Mouse (Mus musculus) cortical plate, adult 2 months (tissue): Measurements from ENCODE around the gene Mamdc4. TPM values are rescaled to one million over a fixed set of nuclear protein-coding genes. Genes with fewer than 3 reads are reported as not detected.

Source experiments
- H3K27ac ChIP-seq: fragments of 200-500 bp; 2 replicates; pipeline ENCODE4 v1.5.1; 2012; ENCODE audit warnings: low read length, control low read depth, inconsistent platforms; ENCODE audit not compliant: insufficient read depth
- H3K4me1 ChIP-seq: fragments of 200-500 bp; 2 replicates; pipeline ENCODE4 v1.6.1; 2011; ENCODE audit warnings: low read length; ENCODE audit not compliant: control insufficient read depth, insufficient read depth
- H3K4me3 ChIP-seq: fragments of 200-500 bp; 2 replicates; pipeline ENCODE4 v1.5.1; 2011; ENCODE audit warnings: mild to moderate bottlenecking, low read length, control low read depth; ENCODE audit not compliant: insufficient read depth
- CTCF ChIP-seq: fragments of 200-500 bp; IDR thresholded peaks from 2 replicates; pipeline ENCODE4 v1.5.1; 2011; ENCODE audit warnings: mild to moderate bottlenecking, control low read depth, low read length; ENCODE audit not compliant: insufficient read depth; ENCODE audit errors: extremely low read depth
- POLR2A ChIP-seq: fragments of 200-500 bp; IDR thresholded peaks from 2 replicates; pipeline ENCODE4 v1.6.1; 2011; ENCODE audit warnings: mild to moderate bottlenecking, low read length, control low read depth; ENCODE audit not compliant: insufficient read depth; ENCODE audit errors: extremely low read depth
- polyA plus RNA-seq: library from polyadenylated mRNA; depleted of rRNA; stranded (reverse); fragments of >200 nt; gene quantifications from 2 replicates; pipeline ENCODE4 v1.2.3, GENCODE M21; 2012

Gene Mamdc4
- polyA plus RNA-seq, 1 experiment = 1.1 TPM

GRCm38 (mm10) chr2:25600037-25600436 is 25.4 kb upstream of the Mamdc4 start:
- Histone ChIP-seq H3K4me1 (no peaks in the 10 kb centered on the region), H3K4me3 (no peak overlapping the region)
- TF ChIP-seq CTCF = no peak
- no peak for TF ChIP-seq POLR2A

GRCm38 (mm10) chr2:25598749-25599148 is 24.1 kb upstream of the Mamdc4 start:
- H3K4me1 ChIP-seq = no peaks in the 10 kb centered on the region
- TF ChIP-seq POLR2A = no peak
- TF ChIP-seq CTCF = no peak
- H3K4me3 ChIP-seq = no peak overlapping the region
- no peak overlapping the region for H3K27ac ChIP-seq

More at GRCm38 (mm10) chr2:25600037-25600436, 25.4 kb upstream of the Mamdc4 start:
- H3K27ac ChIP-seq = no peak overlapping the region

- no peaks in the 10 kb centered on the region for H3K4me1 ChIP-seq
- TF ChIP-seq POLR2A (no peak), CTCF (no peak)
- H3K27ac ChIP-seq = no peak overlapping the region
- H3K4me3 ChIP-seq = no peak overlapping the region
These were observed 22.3 kb upstream of the Mamdc4 start for GRCm38 (mm10) chr2:25596765-25597510.

- TF ChIP-seq CTCF = peak; percentile 52
- no peak for TF ChIP-seq POLR2A
- no peaks in the 10 kb centered on the region for H3K4me1 ChIP-seq
- H3K27ac ChIP-seq = no peak overlapping the region
- no peak overlapping the region for H3K4me3 ChIP-seq
These were observed 17.2 kb upstream of the Mamdc4 start for GRCm38 (mm10) chr2:25591863-25592262.

GRCm38 (mm10) chr2:25588227-25588907 is 13.7 kb upstream of the Mamdc4 start:
- Histone ChIP-seq H3K27ac (no peak overlapping the region), H3K4me1 (no peaks in the 10 kb centered on the region), H3K4me3 (no peak overlapping the region)
- TF ChIP-seq POLR2A (no peak), CTCF (no peak)

- H3K4me3 ChIP-seq = no peak overlapping the region
- TF ChIP-seq POLR2A = no peak
- TF ChIP-seq CTCF = no peak
- no peak overlapping the region for H3K27ac ChIP-seq
- peaks cover 5% of the 10 kb centered on the region for H3K4me1 ChIP-seq
These were observed 12.6 kb upstream of the Mamdc4 start for GRCm38 (mm10) chr2:25587290-25587689.

GRCm38 (mm10) chr2:25585601-25586000 is 11.0 kb upstream of the Mamdc4 start:
- H3K27ac ChIP-seq = no peak overlapping the region
- no peak overlapping the region for H3K4me3 ChIP-seq
- H3K4me1 ChIP-seq = peaks cover 7% of the 10 kb centered on the region
- TF ChIP-seq CTCF (no peak), POLR2A (no peak)

GRCm38 (mm10) chr2:25584856-25585255 is 10.2 kb upstream of the Mamdc4 start:
- H3K4me1 ChIP-seq = peaks cover 8% of the 10 kb centered on the region
- peak overlapping the region; percentile 36; the same call in 1 of the 2 replicates for H3K27ac ChIP-seq
- TF ChIP-seq CTCF (no peak), POLR2A (no peak)
- H3K4me3 ChIP-seq = no peak overlapping the region

- TF ChIP-seq CTCF = no peak
- no peak for TF ChIP-seq POLR2A
- H3K4me1 ChIP-seq = peaks cover 9% of the 10 kb centered on the region
- no peak overlapping the region for H3K4me3 ChIP-seq
- no peak overlapping the region for H3K27ac ChIP-seq
These were observed 9.5 kb upstream of the Mamdc4 start for GRCm38 (mm10) chr2:25584152-25584551.

GRCm38 (mm10) chr2:25583571-25583970 is 8.9 kb upstream of the Mamdc4 start:
- peaks cover 9% of the 10 kb centered on the region for H3K4me1 ChIP-seq
- no peak overlapping the region for H3K4me3 ChIP-seq
- TF ChIP-seq CTCF = no peak
- no peak for TF ChIP-seq POLR2A
- peak overlapping the region; percentile 93 for H3K27ac ChIP-seq
